Mouse (Mus musculus) T-cell, adult 2 months (primary cell): ENCODE measurements around the gene Ctrl.
A peak's percentile ranks its signal among the peaks of the same experiment; 100 is the strongest.

Source experiments
- DNase-seq: peaks from one replicate; pipeline ENCODE4 v3.0.0; 2022; ENCODE audit warnings: low spot score

Gene Ctrl

GRCm38 (mm10) chr8:105937496-105938305 is 4.0 kb upstream of the Ctrl start:
- peak; percentile 68 for DNase-seq

GRCm38 (mm10) chr8:105936866-105937475 is 3.3 kb upstream of the Ctrl start:
- peak; percentile 59 for DNase-seq

GRCm38 (mm10) chr8:105935863-105936603 is 2.4 kb upstream of the Ctrl start:
- DNase-seq = no peak

GRCm38 (mm10) chr8:105935105-105935504 is 1.4 kb upstream of the Ctrl start:
- no peak for DNase-seq

GRCm38 (mm10) chr8:105932525-105932924 is 1.1 kb downstream of the Ctrl start:
- DNase-seq = no peak

GRCm38 (mm10) chr8:105931271-105931670 is 2.4 kb downstream of the Ctrl start:
- DNase-seq = no peak

- peak; percentile 84 for DNase-seq
These were observed 3.1 kb downstream of the Ctrl start for GRCm38 (mm10) chr8:105930602-105931001.

- DNase-seq = no peak
These were observed 8.5 kb downstream of the Ctrl start for GRCm38 (mm10) chr8:105925123-105925522.

- peak; percentile 48 for DNase-seq
These were observed 14.3 kb downstream of the Ctrl start for GRCm38 (mm10) chr8:105919390-105919789.

- DNase-seq = peak; percentile 79
These were observed 32.6 kb downstream of the Ctrl start for GRCm38 (mm10) chr8:105900941-105901616.

GRCm38 (mm10) chr8:105900180-105900940 is 33.3 kb downstream of the Ctrl start, which contains the start of gene Pskh1:
Gene Pskh1 (plus strand): TSS chr8:105900441.
- peak; percentile 93 for DNase-seq

- DNase-seq = no peak
These were observed 35.7 kb downstream of the Ctrl start for GRCm38 (mm10) chr8:105897801-105898480.

- DNase-seq = no peak
These were observed 40.3 kb downstream of the Ctrl start, which contains the start of gene Nrn1l for GRCm38 (mm10) chr8:105893339-105893738. Gene Nrn1l (plus strand): TSS chr8:105893567.

- DNase-seq = peak; percentile 19
These were observed 41.2 kb downstream of the Ctrl start for GRCm38 (mm10) chr8:105892432-105892831.

- no peak for DNase-seq
These were observed 42.8 kb downstream of the Ctrl start for GRCm38 (mm10) chr8:105890870-105891269.

- DNase-seq = no peak
These were observed 43.8 kb downstream of the Ctrl start for GRCm38 (mm10) chr8:105889756-105890465.
